Mouse (Mus musculus) lung, postnatal 4 days (tissue): ENCODE data around the gene Dffa.
A peak's percentile ranks its signal among the peaks of the same experiment; 100 is the strongest.

Experiments
- DNase-seq, 2 experiments: peaks; one replicate each; pipeline ENCODE4 v3.0.0; 2021

Dffa gene

GRCm38 (mm10) chr4:149103875-149104561, at the start of gene Dffa:
Gene Dffa, plus strand, starts transcription at chr4:149104146.
- peak; percentile 89 to 94 for DNase-seq

GRCm38 (mm10) chr4:149055847-149056246, 48.1 kb upstream of the Dffa start:
- peak in 1 of 2 experiments; percentile 42 for DNase-seq

- DNase-seq: no peak
These were observed 47.0 kb upstream of the Dffa start for GRCm38 (mm10) chr4:149056957-149057356.

GRCm38 (mm10) chr4:149057470-149057869, 46.5 kb upstream of the Dffa start:
- no peak for DNase-seq

- no peak for DNase-seq
These were observed 45.6 kb upstream of the Dffa start for GRCm38 (mm10) chr4:149058298-149058697.

- no peak for DNase-seq
These were observed 44.2 kb upstream of the Dffa start for GRCm38 (mm10) chr4:149059713-149060112.

- no peak for DNase-seq
These were observed 43.1 kb upstream of the Dffa start for GRCm38 (mm10) chr4:149060621-149061431.

GRCm38 (mm10) chr4:149061432-149061718, 42.6 kb upstream of the Dffa start:
- DNase-seq: no peak

GRCm38 (mm10) chr4:149062406-149063318, 41.3 kb upstream of the Dffa start:
- DNase-seq: peak in 1 of 2 experiments; percentile 19

- DNase-seq: peak; percentile 23 to 52
These were observed 39.7 kb upstream of the Dffa start for GRCm38 (mm10) chr4:149064061-149064854.

- DNase-seq: no peak
These were observed 37.0 kb upstream of the Dffa start for GRCm38 (mm10) chr4:149066672-149067551.

- DNase-seq: no peak
These were observed 28.9 kb upstream of the Dffa start for GRCm38 (mm10) chr4:149075073-149075472.

- DNase-seq: peak; percentile 70 to 84
These were observed 27.9 kb upstream of the Dffa start for GRCm38 (mm10) chr4:149075871-149076575.

- DNase-seq: no peak
These were observed 25.7 kb upstream of the Dffa start for GRCm38 (mm10) chr4:149078261-149078660.

GRCm38 (mm10) chr4:149079629-149080028, 24.3 kb upstream of the Dffa start:
- DNase-seq: no peak

GRCm38 (mm10) chr4:149080111-149080510, 23.8 kb upstream of the Dffa start:
- DNase-seq: no peak

GRCm38 (mm10) chr4:149081528-149081927, 22.4 kb upstream of the Dffa start:
- DNase-seq: peak; percentile 65 to 84

- DNase-seq: no peak
These were observed 18.6 kb upstream of the Dffa start for GRCm38 (mm10) chr4:149085381-149085780.

GRCm38 (mm10) chr4:149091364-149091763, 12.6 kb upstream of the Dffa start:
- DNase-seq: no peak

GRCm38 (mm10) chr4:149097956-149098355, 6.0 kb upstream of the Dffa start:
- no peak for DNase-seq

GRCm38 (mm10) chr4:149098571-149098970, 5.4 kb upstream of the Dffa start:
- no peak for DNase-seq
